Mouse (Mus musculus) neural tube, embryonic 15.5 days (tissue): ENCODE measurements around the gene Odf2l. TPM values are rescaled to one million over a fixed set of nuclear protein-coding genes. Genes with fewer than 3 reads are reported as not detected.

Experiments used
- ATAC-seq: fragments of 200-750 bp; cut with Nextera tagmentation; 2 replicates; pipeline ENCODE4 v1.8.0; 2017; ENCODE audit warnings: mild to moderate bottlenecking, moderate TSS enrichment, moderate library complexity; ENCODE audit not compliant: low FRiP score
- H3K27ac ChIP-seq: fragments of 300-500 bp; sonication (generic); replicated peaks from 2 replicates; pipeline ENCODE4 v1.5.1; 2015; ENCODE audit warnings: mild to moderate bottlenecking, inconsistent platforms
- H3K27me3 ChIP-seq: fragments of 300-500 bp; sonication (generic); replicated peaks from 2 replicates; pipeline ENCODE4 v1.6.1; 2015; ENCODE audit warnings: inconsistent platforms
- H3K36me3 ChIP-seq: fragments of 300-500 bp; sonication (generic); 2 replicates; pipeline ENCODE4 v1.6.1; 2015; ENCODE audit warnings: inconsistent platforms
- H3K4me1 ChIP-seq: fragments of 300-500 bp; sonication (generic); 2 replicates; pipeline ENCODE4 v1.6.1; 2015; ENCODE audit warnings: inconsistent platforms
- H3K4me2 ChIP-seq: fragments of 300-500 bp; sonication (generic); 2 replicates; pipeline ENCODE4 v1.6.1; 2015; ENCODE audit warnings: inconsistent platforms, mild to moderate bottlenecking, moderate library complexity
- H3K4me3 ChIP-seq: fragments of 300-500 bp; sonication (generic); replicated peaks from 2 replicates; pipeline ENCODE4 v1.5.1; 2015; ENCODE audit warnings: mild to moderate bottlenecking, inconsistent platforms
- H3K9ac ChIP-seq: fragments of 300-500 bp; sonication (generic); replicated peaks from 2 replicates; pipeline ENCODE4 v1.6.1; 2015; ENCODE audit warnings: mild to moderate bottlenecking, inconsistent platforms
- H3K9me3 ChIP-seq: fragments of 300-500 bp; sonication (generic); replicated peaks from 2 replicates; pipeline ENCODE4 v1.6.1; 2016; ENCODE audit warnings: inconsistent platforms
- WGBS: fragments of 180-500 bp; shearing (Covaris S2); methylation state at CpG from one replicate; pipeline ENCODE4 v1.1.7; 2015; ENCODE audit warnings: mixed read lengths; 5-methylcytosine and 5-hydroxymethylcytosine counted together
- polyA plus RNA-seq: library from polyadenylated mRNA; unstranded; fragments of >200 nt; fragmentation: Nextera tagmentation; extraction: Ambion mirVana; gene quantifications from 2 replicates; pipeline ENCODE4 v1.2.1, GENCODE M21; 2015

The Odf2l gene
- polyA plus RNA-seq, 1 experiment from 2014 or later, result 10.2 TPM

- Histone ChIP-seq H3K36me3 (no peaks in the 10 kb centered on the region), H3K4me1 (no peaks in the 10 kb centered on the region), H3K27ac (no peak overlapping the region), H3K9ac (no peak overlapping the region), H3K27me3 (no peaks in the 10 kb centered on the region), H3K4me3 (no peak overlapping the region), H3K4me2 (no peak overlapping the region), H3K9me3 (no peaks in the 10 kb centered on the region)
- 69% methylated on average over 5 of the region's 5 CpGs for WGBS
- no peak for ATAC-seq
These were observed 14.6 kb upstream of the Odf2l start for GRCm38 (mm10) chr3:145103770-145104169.

GRCm38 (mm10) chr3:145105076-145105772 lies 13.2 kb upstream of the Odf2l start:
- WGBS, result 80% methylated on average over 5 of the region's 5 CpGs
- H3K36me3 ChIP-seq, result no peaks in the 10 kb centered on the region
- H3K4me2 ChIP-seq, result no peak overlapping the region
- no peak for ATAC-seq
- no peak overlapping the region for H3K4me3 ChIP-seq
- H3K9ac ChIP-seq, result no peak overlapping the region
- no peaks in the 10 kb centered on the region for H3K27me3 ChIP-seq
- H3K4me1 ChIP-seq, result no peaks in the 10 kb centered on the region
- no peaks in the 10 kb centered on the region for H3K9me3 ChIP-seq
- no peak overlapping the region for H3K27ac ChIP-seq

GRCm38 (mm10) chr3:145105773-145106504 lies 12.4 kb upstream of the Odf2l start:
- Histone ChIP-seq H3K9ac (no peak overlapping the region), H3K4me1 (no peaks in the 10 kb centered on the region), H3K4me2 (no peak overlapping the region), H3K9me3 (no peaks in the 10 kb centered on the region), H3K4me3 (no peak overlapping the region), H3K27me3 (no peaks in the 10 kb centered on the region), H3K27ac (no peak overlapping the region), H3K36me3 (no peaks in the 10 kb centered on the region)
- WGBS, result 72% methylated on average over 5 of the region's 5 CpGs
- ATAC-seq, result no peak

- H3K27ac ChIP-seq, result no peak overlapping the region
- no peaks in the 10 kb centered on the region for H3K36me3 ChIP-seq
- 97% methylated on average over 2 of the region's 2 CpGs for WGBS
- no peaks in the 10 kb centered on the region for H3K27me3 ChIP-seq
- H3K9ac ChIP-seq, result no peak overlapping the region
- no peaks in the 10 kb centered on the region for H3K9me3 ChIP-seq
- peaks cover 16% of the 10 kb centered on the region for H3K4me1 ChIP-seq
- no peak overlapping the region for H3K4me2 ChIP-seq
- no peak overlapping the region for H3K4me3 ChIP-seq
- no peak for ATAC-seq
These were observed 3.2 kb upstream of the Odf2l start for GRCm38 (mm10) chr3:145115169-145115568.

GRCm38 (mm10) chr3:145117637-145118036 lies 751 bp upstream of the Odf2l start:
- WGBS, result 79% methylated on average over 10 of the region's 10 CpGs
- Histone ChIP-seq H3K4me2 (peak overlapping the region; percentile 80), H3K9ac (peak overlapping the region; percentile 62), H3K27me3 (no peaks in the 10 kb centered on the region), H3K9me3 (no peaks in the 10 kb centered on the region), H3K27ac (peak overlapping the region; percentile 99), H3K4me3 (peak overlapping the region; percentile 79), H3K4me1 (peaks cover 16% of the 10 kb centered on the region), H3K36me3 (no peaks in the 10 kb centered on the region)
- no peak for ATAC-seq

GRCm38 (mm10) chr3:145119002-145119358 lies 592 bp downstream of the Odf2l start:
- WGBS, result 4% methylated on average over 14 of the region's 14 CpGs
- no peak; the same call in 1 of the 2 replicates for ATAC-seq
- H3K9me3 ChIP-seq, result no peaks in the 10 kb centered on the region
- peak overlapping the region; percentile 99 for H3K27ac ChIP-seq
- H3K9ac ChIP-seq, result peak overlapping the region; percentile 87
- no peaks in the 10 kb centered on the region for H3K27me3 ChIP-seq
- peak overlapping the region; percentile 80 for H3K4me2 ChIP-seq
- no peaks in the 10 kb centered on the region for H3K36me3 ChIP-seq
- H3K4me3 ChIP-seq, result peak overlapping the region; percentile 79
- peaks cover 16% of the 10 kb centered on the region for H3K4me1 ChIP-seq

- ATAC-seq, result no peak
- peaks cover 16% of the 10 kb centered on the region for H3K4me1 ChIP-seq
- peak overlapping the region; percentile 80 for H3K4me2 ChIP-seq
- no peaks in the 10 kb centered on the region for H3K36me3 ChIP-seq
- no peaks in the 10 kb centered on the region for H3K27me3 ChIP-seq
- 69% methylated on average over 7 of the region's 7 CpGs for whole genome bisulfite sequencing
- no peaks in the 10 kb centered on the region for H3K9me3 ChIP-seq
- H3K4me3 ChIP-seq, result peak overlapping the region; percentile 79
- H3K27ac ChIP-seq, result no peak overlapping the region; the same call in 1 of the 2 replicates
- peak overlapping the region; percentile 87 for H3K9ac ChIP-seq
These were observed 1.0 kb downstream of the Odf2l start for GRCm38 (mm10) chr3:145119425-145119824.

- Histone ChIP-seq H3K27me3 (no peaks in the 10 kb centered on the region), H3K4me2 (no peak overlapping the region), H3K36me3 (peaks cover 9% of the 10 kb centered on the region), H3K9ac (no peak overlapping the region), H3K27ac (no peak overlapping the region), H3K4me1 (no peaks in the 10 kb centered on the region), H3K4me3 (no peak overlapping the region), H3K9me3 (no peaks in the 10 kb centered on the region)
- ATAC-seq, result no peak
- 81% methylated on average over 2 of the region's 2 CpGs for WGBS
These were observed 8.2 kb downstream of the Odf2l start for GRCm38 (mm10) chr3:145126618-145127017.

GRCm38 (mm10) chr3:145129356-145129755 lies 11.0 kb downstream of the Odf2l start:
- H3K27me3 ChIP-seq, result no peaks in the 10 kb centered on the region
- no peak overlapping the region for H3K27ac ChIP-seq
- no peaks in the 10 kb centered on the region for H3K9me3 ChIP-seq
- peaks cover 16% of the 10 kb centered on the region for H3K36me3 ChIP-seq
- ATAC-seq, result no peak
- H3K4me3 ChIP-seq, result no peak overlapping the region
- H3K4me1 ChIP-seq, result no peaks in the 10 kb centered on the region
- H3K9ac ChIP-seq, result no peak overlapping the region
- no peak overlapping the region for H3K4me2 ChIP-seq

GRCm38 (mm10) chr3:145131210-145131868 lies 13.0 kb downstream of the Odf2l start:
- no peak overlapping the region for H3K9ac ChIP-seq
- H3K4me1 ChIP-seq, result no peaks in the 10 kb centered on the region
- no peak; the same call in 1 of the 2 replicates for ATAC-seq
- no peaks in the 10 kb centered on the region for H3K27me3 ChIP-seq
- no peak overlapping the region for H3K4me2 ChIP-seq
- no peaks in the 10 kb centered on the region for H3K9me3 ChIP-seq
- no peak overlapping the region for H3K27ac ChIP-seq
- WGBS, result 43% methylated on average over 3 of the region's 3 CpGs
- H3K36me3 ChIP-seq, result peaks cover 20% of the 10 kb centered on the region
- no peak overlapping the region for H3K4me3 ChIP-seq

GRCm38 (mm10) chr3:145140236-145140635 lies 21.8 kb downstream of the Odf2l start:
- H3K27me3 ChIP-seq, result no peaks in the 10 kb centered on the region
- H3K4me2 ChIP-seq, result no peak overlapping the region
- no peak for ATAC-seq
- no peaks in the 10 kb centered on the region for H3K9me3 ChIP-seq
- 80% methylated on average over 4 of the region's 4 CpGs for WGBS
- no peak overlapping the region for H3K27ac ChIP-seq
- H3K4me1 ChIP-seq, result no peaks in the 10 kb centered on the region
- H3K4me3 ChIP-seq, result no peak overlapping the region
- H3K36me3 ChIP-seq, result no peaks in the 10 kb centered on the region
- no peak overlapping the region for H3K9ac ChIP-seq

- no peaks in the 10 kb centered on the region for H3K4me1 ChIP-seq
- no peak overlapping the region for H3K4me2 ChIP-seq
- no peak overlapping the region for H3K9ac ChIP-seq
- no peak overlapping the region for H3K27ac ChIP-seq
- H3K27me3 ChIP-seq, result no peaks in the 10 kb centered on the region
- no peaks in the 10 kb centered on the region for H3K9me3 ChIP-seq
- H3K36me3 ChIP-seq, result peaks cover 7% of the 10 kb centered on the region; the same call in 1 of the 2 replicates
- no peak for ATAC-seq
- H3K4me3 ChIP-seq, result no peak overlapping the region
These were observed 24.5 kb downstream of the Odf2l start for GRCm38 (mm10) chr3:145142925-145143324.
